Comparison of ENCODE assay signal across 13 mouse cellular contexts in the genomic region with DNA sequence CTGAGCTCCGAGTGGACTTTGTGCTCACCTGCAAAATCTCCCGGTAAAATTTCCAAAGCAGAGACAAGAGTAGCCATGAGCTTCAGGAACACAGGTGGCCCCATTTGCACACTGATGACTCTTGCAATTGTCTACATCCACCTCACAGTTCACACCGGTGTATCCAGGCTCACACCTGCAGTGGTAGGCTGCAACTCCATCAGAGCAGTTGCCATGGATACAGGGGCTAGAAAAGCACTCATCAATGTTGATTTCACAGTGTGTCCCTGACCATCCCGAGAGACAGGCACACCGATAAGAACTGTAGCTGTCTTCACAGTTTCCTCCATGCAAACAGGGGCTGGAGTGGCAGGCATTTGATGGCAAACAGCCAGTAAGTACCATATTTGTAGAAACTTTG.
"Had no signal": no experiment of that assay in that cellular context is flagged by ENCODE, and none has a peak within 500 bp of the region (broad histone marks: within the 10 kb centered on the region; RNA-seq: fewer than 3 reads in every experiment).

No protein-coding gene starts in this region.

- H3K9ac ChIP-seq: kidney, embryonic 15.5 days; limb, embryonic 13.5 days; liver, embryonic 14.5 days; neural tube, embryonic 15.5 days had no signal

- DNase-seq: kidney, adult 2 months; kidney, postnatal 14 days; left cerebral cortex, postnatal 4 days; lung, adult 18-20 months; lung, postnatal 4 days; thymus, postnatal 4 days had no signal

- H3K9me3 ChIP-seq: kidney, embryonic 15.5 days; limb, embryonic 13.5 days; neural tube, embryonic 15.5 days had no signal

- H3K4me2 ChIP-seq: kidney, embryonic 15.5 days; limb, embryonic 13.5 days; midbrain, embryonic 11.5 days; neural tube, embryonic 15.5 days had no signal

- H3K4me3 ChIP-seq: kidney, embryonic 15.5 days; limb, embryonic 13.5 days; neural tube, embryonic 15.5 days had no signal

- ATAC-seq: lung, postnatal 0 days had no signal

- H3K27me3 ChIP-seq: kidney, embryonic 15.5 days; limb, embryonic 13.5 days; neural tube, embryonic 15.5 days had no signal

- H3K27ac ChIP-seq: kidney, embryonic 15.5 days; limb, embryonic 13.5 days; liver, embryonic 14.5 days; neural tube, embryonic 15.5 days; stomach, postnatal 0 days had no signal

- H3K36me3 ChIP-seq: kidney, embryonic 15.5 days; limb, embryonic 13.5 days; neural tube, embryonic 15.5 days had no signal
